Comparison of ENCODE assay signal across 16 mouse cellular contexts in genomic region chr1:64343268-64343667, GRCm38 (mm10).
"Had no signal": no experiment of that assay in that cellular context is flagged by ENCODE, and none has a peak within 500 bp of the region (broad histone marks: within the 10 kb centered on the region; RNA-seq: fewer than 3 reads in every experiment).

No protein-coding gene starts in this region.

- DNase-seq: kidney, adult 18-20 months; kidney, adult 9 months; kidney, postnatal 14 days; kidney, postnatal 4 days; liver, embryonic 13.5 days; lung, adult 2 months; lung, postnatal 14 days; lung, postnatal 4 days; right cerebral cortex, adult 18-20 months; right cerebral cortex, postnatal 14 days; right cerebral cortex, postnatal 4 days; thymus, adult 2 months; thymus, postnatal 14 days; thymus, postnatal 4 days had no signal

- ATAC-seq: intestine, embryonic 16.5 days; midbrain, embryonic 15.5 days had no signal
